Mouse (Mus musculus) frontal cortex, postnatal 25 days (tissue): ENCODE data around the gene Gm17622.

ENCODE experiments used
- DNase-seq, 2 experiments: peaks; one replicate each; pipeline ENCODE4 v3.0.0; 2022; ENCODE audit warnings: low spot score in 2 of 2

Gene Gm17622

GRCm38 (mm10) chr13:96490433-96490832 lies at the start of gene Gm17622:
TSS of gene Gm17622 (plus strand) at chr13:96490733.
- no peak for DNase-seq

- DNase-seq = no peak
These were observed 40.2 kb upstream of the Gm17622 start for GRCm38 (mm10) chr13:96450205-96450856.

- DNase-seq = no peak
These were observed 39.7 kb upstream of the Gm17622 start for GRCm38 (mm10) chr13:96450869-96451268.

- DNase-seq = no peak
These were observed 39.0 kb upstream of the Gm17622 start for GRCm38 (mm10) chr13:96451386-96452140.

GRCm38 (mm10) chr13:96452621-96453020 lies 37.9 kb upstream of the Gm17622 start:
- DNase-seq = no peak

GRCm38 (mm10) chr13:96454288-96454687 lies 36.2 kb upstream of the Gm17622 start:
- no peak for DNase-seq

GRCm38 (mm10) chr13:96457566-96457965 lies 33.0 kb upstream of the Gm17622 start:
- DNase-seq = no peak

GRCm38 (mm10) chr13:96458018-96458417 lies 32.5 kb upstream of the Gm17622 start:
- no peak for DNase-seq

- DNase-seq = no peak
These were observed 31.9 kb upstream of the Gm17622 start for GRCm38 (mm10) chr13:96458606-96459005.

- no peak for DNase-seq
These were observed 27.9 kb upstream of the Gm17622 start for GRCm38 (mm10) chr13:96462644-96463043.

- no peak for DNase-seq
These were observed 25.2 kb upstream of the Gm17622 start for GRCm38 (mm10) chr13:96465315-96465714.

GRCm38 (mm10) chr13:96468678-96469077 lies 21.9 kb upstream of the Gm17622 start:
- DNase-seq = no peak

- no peak for DNase-seq
These were observed 20.0 kb upstream of the Gm17622 start for GRCm38 (mm10) chr13:96470556-96470955.

- DNase-seq = no peak
These were observed 19.6 kb upstream of the Gm17622 start, which contains the start of gene Ankdd1b for GRCm38 (mm10) chr13:96470957-96471356. TSS of gene Ankdd1b (minus strand) at chr13:96471198.

- DNase-seq = no peak
These were observed 13.3 kb upstream of the Gm17622 start for GRCm38 (mm10) chr13:96477226-96477625.

- no peak for DNase-seq
These were observed 11.5 kb upstream of the Gm17622 start for GRCm38 (mm10) chr13:96478991-96479390.

GRCm38 (mm10) chr13:96487230-96487629 lies 3.3 kb upstream of the Gm17622 start:
- no peak for DNase-seq

GRCm38 (mm10) chr13:96487968-96488367 lies 2.6 kb upstream of the Gm17622 start:
- no peak for DNase-seq

GRCm38 (mm10) chr13:96496630-96497029 lies 6.1 kb downstream of the Gm17622 start:
- DNase-seq = no peak

GRCm38 (mm10) chr13:96499891-96500290 lies 9.4 kb downstream of the Gm17622 start:
- DNase-seq = no peak

GRCm38 (mm10) chr13:96505661-96506060 lies 15.1 kb downstream of the Gm17622 start:
- no peak for DNase-seq

GRCm38 (mm10) chr13:96506313-96506712 lies 15.8 kb downstream of the Gm17622 start:
- DNase-seq = no peak

- DNase-seq = no peak
These were observed 17.0 kb downstream of the Gm17622 start for GRCm38 (mm10) chr13:96507541-96507940.
